Mouse (Mus musculus): ENCODE data around the gene H2-Eb1. TPM values are rescaled to one million over a fixed set of nuclear protein-coding genes. Genes with fewer than 3 reads are reported as not detected.

The H2-Eb1 gene
- polyA plus RNA-seq, 1 experiment = 398 TPM

GRCm38 (mm10) chr17:34347606-34348308, 42.1 kb downstream of the H2-Eb1 start:
- TF ChIP-seq POLR2A (IDR thresholded peaks at IDR 0.05; ENCODE audit: low read depth, low read length) (no peak), CTCF (IDR thresholded peaks at IDR 0.05; ENCODE audit: extremely low read depth, insufficient read length, insufficient replicate concordance, low read depth, low read length) (no peak)
- H3K27me3 ChIP-seq (ENCODE audit: control insufficient read depth, insufficient read depth, low read length) = peaks cover 3% of the 10 kb centered on the region; the same call in 1 of the 2 replicates
- no peak overlapping the region for H3K4me3 ChIP-seq (ENCODE audit: low read depth, low read length)
- no peaks in the 10 kb centered on the region; the same call in 1 of the 2 replicates for H3K4me1 ChIP-seq (ENCODE audit: control insufficient read depth, insufficient read depth, insufficient read length, low read length)
- no peaks in the 10 kb centered on the region for H3K36me3 ChIP-seq (ENCODE audit: control insufficient read depth, insufficient read depth, low read length)
- H3K27ac ChIP-seq (ENCODE audit: insufficient read depth, low read depth, low read length) = peak overlapping the region; percentile 38
- 54% methylated on average over 6 of the region's 6 CpGs for WGBS

DNA sequence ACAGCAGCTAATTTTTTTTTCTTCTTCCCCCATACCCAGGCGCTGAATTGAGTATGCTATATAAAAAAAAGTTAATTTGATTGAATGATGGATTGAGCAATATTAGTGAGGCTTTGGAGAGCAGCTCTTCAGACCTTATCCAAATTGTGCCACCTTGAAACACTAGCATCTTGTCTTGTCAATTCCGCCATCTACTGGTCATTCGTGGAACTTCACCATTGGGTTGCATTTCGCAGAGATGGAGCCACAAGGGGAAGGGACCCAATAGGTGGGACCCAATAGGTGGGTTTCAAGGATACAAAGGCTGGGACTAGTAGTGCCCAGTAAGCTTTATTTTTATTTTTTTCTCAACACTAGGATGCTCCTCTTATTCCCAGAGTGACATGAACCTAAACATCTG, 43.8 kb downstream of the H2-Eb1 start:
- no peak for TF ChIP-seq POLR2A (IDR thresholded peaks at IDR 0.05; ENCODE audit: low read depth, low read length)
- TF ChIP-seq CTCF (IDR thresholded peaks at IDR 0.05; ENCODE audit: extremely low read depth, insufficient read length, insufficient replicate concordance, low read depth, low read length) = peak; percentile 53; the same call in 1 of the 2 replicates
- Histone ChIP-seq H3K27me3 (ENCODE audit: control insufficient read depth, insufficient read depth, low read length) (peaks cover 3% of the 10 kb centered on the region; the same call in 1 of the 2 replicates), H3K4me1 (ENCODE audit: control insufficient read depth, insufficient read depth, insufficient read length, low read length) (peaks cover 3% of the 10 kb centered on the region; the same call in 1 of the 2 replicates), H3K4me3 (ENCODE audit: low read depth, low read length) (no peak overlapping the region), H3K36me3 (ENCODE audit: control insufficient read depth, insufficient read depth, low read length) (no peaks in the 10 kb centered on the region), H3K27ac (ENCODE audit: insufficient read depth, low read depth, low read length) (no peak overlapping the region)
- 3% methylated on average over 4 of the region's 4 CpGs for WGBS

DNA sequence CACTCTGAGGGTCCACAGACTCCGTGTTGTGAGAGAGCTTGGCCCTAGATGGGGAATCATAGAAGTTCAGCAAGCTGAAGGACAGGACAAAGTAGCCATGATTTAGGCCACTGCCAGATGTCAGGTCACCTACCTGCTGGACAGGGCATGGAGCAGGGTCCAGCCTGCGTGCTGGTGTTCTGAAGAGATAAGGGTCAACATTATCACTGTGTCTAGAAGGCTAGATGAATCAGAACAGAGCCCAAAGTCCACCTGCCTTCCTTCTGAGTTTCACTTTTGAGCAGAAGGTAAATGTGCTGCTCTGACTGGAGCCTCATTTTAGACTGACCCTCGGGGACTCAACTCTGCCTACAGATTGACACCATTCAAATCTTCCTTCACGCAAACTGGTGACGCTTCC, 48.9 kb downstream of the H2-Eb1 start, which contains the start of gene Btnl2:
Gene Btnl2, plus strand, starts transcription at position 284 of the 400 bp plus-strand sequence.
- Histone ChIP-seq H3K27me3 (ENCODE audit: control insufficient read depth, insufficient read depth, low read length) (peaks cover 3% of the 10 kb centered on the region; the same call in 1 of the 2 replicates), H3K36me3 (ENCODE audit: control insufficient read depth, insufficient read depth, low read length) (peaks cover 6% of the 10 kb centered on the region; the same call in 1 of the 2 replicates), H3K4me3 (ENCODE audit: low read depth, low read length) (peak within 1 kb of the TSS; percentile 37), H3K27ac (ENCODE audit: insufficient read depth, low read depth, low read length) (peak within 1 kb of the TSS; percentile 96), H3K4me1 (ENCODE audit: control insufficient read depth, insufficient read depth, insufficient read length, low read length) (peaks cover 9% of the 10 kb centered on the region; the same call in 1 of the 2 replicates)
- 54% methylated on average over 5 of the region's 5 CpGs for WGBS
- TF ChIP-seq POLR2A (IDR thresholded peaks at IDR 0.05; ENCODE audit: low read depth, low read length) (no peak), CTCF (IDR thresholded peaks at IDR 0.05; ENCODE audit: extremely low read depth, insufficient read length, insufficient replicate concordance, low read depth, low read length) (no peak)

DNA sequence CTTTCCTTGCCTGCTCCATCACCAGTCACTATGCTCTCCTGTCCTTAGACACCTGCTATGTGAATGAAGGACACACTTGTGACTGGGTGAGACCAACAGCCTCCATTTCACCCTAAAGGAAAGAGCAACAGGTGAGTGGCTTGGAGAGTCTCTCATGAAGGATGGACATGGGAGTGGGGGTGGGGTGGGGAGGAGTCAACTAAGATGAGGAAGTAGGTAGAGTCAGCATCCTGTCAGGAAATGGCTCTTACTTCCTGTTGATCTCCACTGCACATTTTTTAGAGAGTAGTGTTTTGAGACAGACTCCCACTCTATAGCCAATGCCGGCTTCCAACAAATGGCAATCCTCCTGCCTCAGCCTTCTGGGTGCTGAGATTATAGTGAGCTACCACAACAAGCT, 49.3 kb downstream of the H2-Eb1 start:
- Histone ChIP-seq H3K27me3 (ENCODE audit: control insufficient read depth, insufficient read depth, low read length) (peaks cover 3% of the 10 kb centered on the region; the same call in 1 of the 2 replicates), H3K4me1 (ENCODE audit: control insufficient read depth, insufficient read depth, insufficient read length, low read length) (peaks cover 9% of the 10 kb centered on the region; the same call in 1 of the 2 replicates), H3K4me3 (ENCODE audit: low read depth, low read length) (peak overlapping the region; percentile 37), H3K36me3 (ENCODE audit: control insufficient read depth, insufficient read depth, low read length) (peaks cover 8% of the 10 kb centered on the region; the same call in 1 of the 2 replicates), H3K27ac (ENCODE audit: insufficient read depth, low read depth, low read length) (peak overlapping the region; percentile 96)
- 76% methylated on average over 1 of the region's 1 CpGs for WGBS
- no peak for TF ChIP-seq CTCF (IDR thresholded peaks at IDR 0.05; ENCODE audit: extremely low read depth, insufficient read length, insufficient replicate concordance, low read depth, low read length)

DNA sequence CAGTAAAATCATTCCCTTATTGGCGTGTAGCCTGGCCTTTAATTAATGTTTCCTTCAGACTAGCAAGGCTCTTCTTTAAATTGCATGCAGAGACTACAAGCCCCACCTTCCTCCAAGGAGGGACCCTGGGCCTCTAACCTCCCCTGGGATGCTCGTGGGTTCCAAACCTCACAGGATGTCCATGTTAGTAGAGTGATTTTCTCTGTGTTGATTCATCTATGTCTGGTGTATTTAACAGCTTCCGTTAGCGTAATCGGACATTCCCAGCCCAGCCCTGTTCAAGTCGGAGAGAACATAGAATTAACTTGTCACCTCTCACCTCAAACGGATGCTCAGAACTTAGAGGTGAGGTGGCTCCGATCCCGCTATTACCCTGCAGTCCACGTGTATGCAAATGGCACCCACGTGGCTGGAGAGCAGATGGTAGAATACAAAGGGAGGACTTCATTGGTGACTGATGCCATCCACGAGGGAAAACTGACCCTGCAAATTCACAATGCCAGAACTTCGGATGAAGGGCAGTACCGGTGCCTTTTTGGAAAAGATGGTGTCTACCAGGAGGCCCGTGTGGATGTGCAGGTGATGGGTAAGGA, 57.4 kb downstream of the H2-Eb1 start:
- Histone ChIP-seq H3K27ac (ENCODE audit: insufficient read depth, low read depth, low read length) (no peak overlapping the region), H3K36me3 (ENCODE audit: control insufficient read depth, insufficient read depth, low read length) (peaks cover 15% of the 10 kb centered on the region), H3K4me3 (ENCODE audit: low read depth, low read length) (no peak overlapping the region), H3K4me1 (ENCODE audit: control insufficient read depth, insufficient read depth, insufficient read length, low read length) (no peaks in the 10 kb centered on the region), H3K27me3 (ENCODE audit: control insufficient read depth, insufficient read depth, low read length) (no peaks in the 10 kb centered on the region)
- TF ChIP-seq CTCF (IDR thresholded peaks at IDR 0.05; ENCODE audit: extremely low read depth, insufficient read length, insufficient replicate concordance, low read depth, low read length) (no peak), POLR2A (IDR thresholded peaks at IDR 0.05; ENCODE audit: low read depth, low read length) (no peak)
- WGBS = 84% methylated on average over 15 of the region's 15 CpGs

DNA sequence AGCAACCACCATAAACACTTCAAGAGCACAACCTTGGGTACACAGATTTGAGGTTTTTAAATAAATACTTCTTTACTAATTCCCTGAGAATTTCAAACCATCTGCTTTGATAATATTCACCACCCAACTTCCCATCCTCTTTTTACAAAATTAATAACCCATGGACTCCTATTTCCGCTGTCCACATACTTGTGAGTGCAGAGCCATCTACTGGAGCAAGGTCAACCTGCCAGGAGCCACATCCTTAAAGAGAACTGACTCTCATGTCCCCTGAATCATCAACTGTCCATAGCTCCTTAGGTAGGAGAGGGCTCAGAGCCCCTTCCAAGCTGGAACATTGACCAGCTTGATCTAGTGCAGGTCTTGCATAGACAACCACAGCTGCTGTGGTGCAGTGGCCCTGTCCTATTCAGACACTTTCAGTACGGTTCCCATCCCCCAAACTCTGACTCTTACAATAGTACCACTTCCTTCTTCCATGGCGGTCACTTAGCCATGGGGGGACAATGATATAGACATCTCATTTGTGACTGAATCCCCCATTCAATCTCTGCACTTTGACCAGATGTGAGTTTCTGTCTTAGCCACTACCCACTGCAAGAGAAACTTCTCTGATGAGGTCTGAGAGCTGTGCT, 58.1 kb downstream of the H2-Eb1 start:
- WGBS = 76% methylated on average over 3 of the region's 3 CpGs

DNA sequence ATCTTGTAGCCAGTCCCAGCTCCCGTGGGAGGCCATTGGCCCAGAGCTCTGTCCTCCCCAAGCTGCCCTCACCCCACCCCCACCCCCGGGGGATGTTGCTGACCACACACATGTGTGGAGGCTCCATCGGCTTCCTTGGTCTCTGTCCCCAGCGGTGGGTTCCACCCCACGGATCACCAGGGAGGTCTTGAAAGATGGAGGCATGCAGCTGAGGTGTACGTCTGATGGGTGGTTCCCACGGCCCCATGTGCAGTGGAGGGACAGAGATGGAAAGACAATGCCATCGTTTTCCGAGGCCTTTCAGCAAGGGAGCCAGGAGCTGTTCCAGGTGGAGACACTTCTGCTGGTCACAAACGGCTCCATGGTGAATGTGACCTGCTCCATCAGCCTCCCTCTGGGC, 59.4 kb downstream of the H2-Eb1 start:
- H3K36me3 ChIP-seq (ENCODE audit: control insufficient read depth, insufficient read depth, low read length) = peaks cover 9% of the 10 kb centered on the region
- peaks cover 2% of the 10 kb centered on the region; the same call in 1 of the 2 replicates for H3K4me1 ChIP-seq (ENCODE audit: control insufficient read depth, insufficient read depth, insufficient read length, low read length)
- TF ChIP-seq CTCF (IDR thresholded peaks at IDR 0.05; ENCODE audit: extremely low read depth, insufficient read length, insufficient replicate concordance, low read depth, low read length) (no peak), POLR2A (IDR thresholded peaks at IDR 0.05; ENCODE audit: low read depth, low read length) (no peak)
- H3K27me3 ChIP-seq (ENCODE audit: control insufficient read depth, insufficient read depth, low read length) = no peaks in the 10 kb centered on the region
- 85% methylated on average over 10 of the region's 10 CpGs for WGBS
- no peak overlapping the region for H3K27ac ChIP-seq (ENCODE audit: insufficient read depth, low read depth, low read length)
- no peak overlapping the region for H3K4me3 ChIP-seq (ENCODE audit: low read depth, low read length)

More for the DNA sequence above, 58.1 kb downstream of the H2-Eb1 start:
- Histone ChIP-seq H3K4me1 (ENCODE audit: control insufficient read depth, insufficient read depth, insufficient read length, low read length) (no peaks in the 10 kb centered on the region), H3K27me3 (ENCODE audit: control insufficient read depth, insufficient read depth, low read length) (no peaks in the 10 kb centered on the region), H3K27ac (ENCODE audit: insufficient read depth, low read depth, low read length) (no peak overlapping the region), H3K4me3 (ENCODE audit: low read depth, low read length) (no peak overlapping the region), H3K36me3 (ENCODE audit: control insufficient read depth, insufficient read depth, low read length) (peaks cover 13% of the 10 kb centered on the region)
- TF ChIP-seq CTCF (IDR thresholded peaks at IDR 0.05; ENCODE audit: extremely low read depth, insufficient read length, insufficient replicate concordance, low read depth, low read length) (no peak), POLR2A (IDR thresholded peaks at IDR 0.05; ENCODE audit: low read depth, low read length) (no peak)

Other genes with a start within 250 kb of the H2-Eb1 start
- 7.2 and 16.6 TPM in 2 replicates for gene H2-Oa, start 213.5 kb upstream of the H2-Eb1 start, polyA plus RNA-seq (2012; rRNA removed)
- 35.4 and 169 TPM in 2 replicates for gene H2-DMa, start 186.3 kb upstream of the H2-Eb1 start, polyA plus RNA-seq (2012; rRNA removed)
- 41.2 and 73.1 TPM in 2 replicates for gene Brd2, start 183.2 kb upstream of the H2-Eb1 start, polyA plus RNA-seq (2012; rRNA removed)
- gene H2-DMb2, start 162.6 kb upstream of the H2-Eb1 start, polyA plus RNA-seq (2012; rRNA removed) = 12.7 and 25.4 TPM in 2 replicates
- gene H2-DMb1, start 152.8 kb upstream of the H2-Eb1 start, polyA plus RNA-seq (2012; rRNA removed) = 39.0 and 281 TPM in 2 replicates
- gene Tap1, start 118.3 kb upstream of the H2-Eb1 start, polyA plus RNA-seq (2012; rRNA removed) = 35.1 and 100 TPM in 2 replicates
- gene Psmb9, start 118.1 kb upstream of the H2-Eb1 start, polyA plus RNA-seq (2012; rRNA removed) = 112 and 204 TPM in 2 replicates
- 135 and 293 TPM in 2 replicates for gene Psmb8, start 108.1 kb upstream of the H2-Eb1 start, polyA plus RNA-seq (2012; rRNA removed)
- 30.4 and 66.1 TPM in 2 replicates for gene Tap2, start 102.3 kb upstream of the H2-Eb1 start, polyA plus RNA-seq (2012; rRNA removed)
- gene H2-Ob, start 67.0 kb upstream of the H2-Eb1 start, polyA plus RNA-seq (2012; rRNA removed) = 5.3 and 13.7 TPM in 2 replicates
- gene H2-Ab1, start 48.2 kb upstream of the H2-Eb1 start, polyA plus RNA-seq (2012; rRNA removed) = 860 and 5,426 TPM in 2 replicates
- gene H2-Aa, start 18.0 kb upstream of the H2-Eb1 start, polyA plus RNA-seq (2012; rRNA removed) = 155 and 792 TPM in 2 replicates
- 0.44 and 1.2 TPM in 2 replicates for gene H2-Eb2, start 19.8 kb downstream of the H2-Eb1 start, polyA plus RNA-seq (2012; rRNA removed)
- gene Btnl2, start 49.0 kb downstream of the H2-Eb1 start, polyA plus RNA-seq (2012; rRNA removed) = 43.4 and 105 TPM in 2 replicates
- 78.7 and 178 TPM in 2 replicates for gene Btnl1, start 71.3 kb downstream of the H2-Eb1 start, polyA plus RNA-seq (2012; rRNA removed)
- gene BC051142, start 93.0 kb downstream of the H2-Eb1 start, polyA plus RNA-seq (2012; rRNA removed) = not detected in 2 replicates
- 19.3 and 61.4 TPM in 2 replicates for gene Btnl4, start 171.5 kb downstream of the H2-Eb1 start, polyA plus RNA-seq (2012; rRNA removed)
- 33.4 and 104 TPM in 2 replicates for gene Btnl6, start 211.5 kb downstream of the H2-Eb1 start, polyA plus RNA-seq (2012; rRNA removed)